Mouse (Mus musculus) erythroblast, embryonic 14.5 days (primary cell): Measurements from ENCODE around the gene Anapc11.

Experiments used
- GATA1 ChIP-seq: IDR thresholded peaks from 2 replicates; pipeline ENCODE4 v1.6.1; 2012; ENCODE audit warnings: low read length, inconsistent platforms, mixed read lengths
- TAL1 ChIP-seq: IDR thresholded peaks from 3 replicates; pipeline ENCODE4 v1.6.1; 2012; ENCODE audit warnings: low read length, inconsistent platforms, mixed read lengths

DNA sequence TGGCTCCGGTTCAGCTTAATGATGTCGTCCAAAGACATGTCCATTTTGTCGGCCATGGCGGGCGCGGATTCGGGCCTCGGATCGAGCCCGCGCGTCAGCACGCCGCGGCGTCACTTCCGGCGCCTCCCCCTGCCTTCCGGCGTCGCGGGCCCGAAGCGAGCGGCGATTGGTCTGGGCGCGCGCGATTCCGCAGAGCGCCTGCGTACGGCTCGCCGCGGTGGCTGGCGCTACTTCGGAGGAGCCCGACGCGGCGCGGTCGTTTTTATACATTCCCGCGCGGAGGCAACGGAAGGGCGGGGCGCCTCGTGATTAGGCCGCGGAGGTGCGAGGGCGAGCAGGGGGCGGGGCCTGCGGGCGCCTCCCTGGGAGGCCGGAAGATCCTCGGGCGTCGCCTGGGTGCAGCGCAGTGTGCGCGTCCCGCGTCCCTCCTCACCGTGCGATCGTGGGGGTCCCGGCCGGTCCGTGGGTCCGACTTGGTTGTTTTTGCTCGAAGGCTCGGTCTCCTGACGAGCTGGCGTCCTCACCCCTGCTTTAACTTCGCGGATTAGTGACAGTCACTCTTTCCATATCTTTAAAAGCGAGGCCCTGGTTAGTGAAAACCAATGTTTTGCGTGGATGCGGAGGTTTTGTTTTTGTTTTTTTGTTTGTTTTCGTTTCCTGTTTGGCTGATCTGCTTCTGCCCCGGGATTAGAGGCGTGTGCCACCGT is at the start of gene Anapc11, which contains the start of gene Alyref:
- TF ChIP-seq GATA1 (no peak), TAL1 (no peak)
